Mouse (Mus musculus) spleen, postnatal 14 days (tissue): ENCODE measurements around the gene Col26a1.

Experiments used
- DNase-seq, 2 experiments: peaks; one replicate each; pipeline ENCODE4 v3.0.0; 2021 to 2022; ENCODE audit warnings: low spot score in 2 of 2

Col26a1 gene

GRCm38 (mm10) chr5:136806379-136807056 is 76.5 kb downstream of the Col26a1 start:
- DNase-seq, result no peak

- no peak for DNase-seq
Measured at GRCm38 (mm10) chr5:136805019-136805418, 78.0 kb downstream of the Col26a1 start.

- no peak for DNase-seq
Measured at GRCm38 (mm10) chr5:136804246-136804645, 78.8 kb downstream of the Col26a1 start.

- DNase-seq, result no peak
Measured at GRCm38 (mm10) chr5:136802732-136803131, 80.3 kb downstream of the Col26a1 start.

GRCm38 (mm10) chr5:136796917-136797316 is 86.1 kb downstream of the Col26a1 start:
- no peak for DNase-seq

- no peak for DNase-seq
Measured at GRCm38 (mm10) chr5:136793807-136794206, 89.2 kb downstream of the Col26a1 start.

- DNase-seq, result no peak
Measured at GRCm38 (mm10) chr5:136792541-136792940, 90.5 kb downstream of the Col26a1 start.

GRCm38 (mm10) chr5:136791204-136791603 is 91.8 kb downstream of the Col26a1 start:
- DNase-seq, result no peak

- DNase-seq, result peak; percentile 59 to 81
Measured at GRCm38 (mm10) chr5:136790570-136791196, 92.3 kb downstream of the Col26a1 start.

- DNase-seq, result no peak
Measured at GRCm38 (mm10) chr5:136784531-136784930, 98.5 kb downstream of the Col26a1 start.

GRCm38 (mm10) chr5:136782600-136782999 is 100.4 kb downstream of the Col26a1 start:
- no peak for DNase-seq

GRCm38 (mm10) chr5:136780465-136780864 is 102.5 kb downstream of the Col26a1 start:
- peak in 1 of 2 experiments; percentile 31 for DNase-seq

- DNase-seq, result no peak
Measured at GRCm38 (mm10) chr5:136779946-136780345, 103.1 kb downstream of the Col26a1 start.

- DNase-seq, result no peak
Measured at GRCm38 (mm10) chr5:136775548-136775947, 107.5 kb downstream of the Col26a1 start.

- DNase-seq, result no peak
Measured at GRCm38 (mm10) chr5:136773044-136774039, 109.7 kb downstream of the Col26a1 start.

GRCm38 (mm10) chr5:136771132-136771531 is 111.9 kb downstream of the Col26a1 start:
- no peak for DNase-seq

GRCm38 (mm10) chr5:136767304-136767703 is 115.7 kb downstream of the Col26a1 start:
- no peak for DNase-seq

- DNase-seq, result no peak
Measured at GRCm38 (mm10) chr5:136764157-136764669, 118.8 kb downstream of the Col26a1 start.

GRCm38 (mm10) chr5:136760345-136760744 is 122.7 kb downstream of the Col26a1 start:
- no peak for DNase-seq

- DNase-seq, result no peak
Measured at GRCm38 (mm10) chr5:136759781-136760180, 123.2 kb downstream of the Col26a1 start.

GRCm38 (mm10) chr5:136755696-136756095 is 127.3 kb downstream of the Col26a1 start:
- DNase-seq, result peak in 1 of 2 experiments; percentile 45

GRCm38 (mm10) chr5:136754053-136754591 is 128.9 kb downstream of the Col26a1 start:
- no peak for DNase-seq
